Mouse (Mus musculus): ENCODE results near the gene Gas7.

- TF ChIP-seq CTCF (IDR thresholded peaks at IDR 0.05; ENCODE audit: low read depth) (no peak), EP300 (IDR thresholded peaks at IDR 0.05; ENCODE audit: low read depth) (no peak)
Observed at GRCm38 (mm10) chr11:67537353-67537752, 82.1 kb downstream of the Gas7 start.
